Mouse (Mus musculus) E14TG2a.4 (cell line): Measurements from ENCODE around the gene Gm39566.

Experiments used
- H3K27me3 ChIP-seq: 2 replicates; pipeline ENCODE4 v1.6.1; 2014; ENCODE audit warnings: low read length, control low read depth; ENCODE audit not compliant: insufficient read depth
- H3K36me3 ChIP-seq: 2 replicates; pipeline ENCODE4 v1.6.1; 2014; ENCODE audit warnings: low read length, control low read depth; ENCODE audit not compliant: insufficient read depth
- H3K4me1 ChIP-seq: replicated peaks from 2 replicates; pipeline ENCODE4 v1.6.1; 2014; ENCODE audit warnings: low read depth, low read length, control low read depth
- H3K4me3 ChIP-seq: replicated peaks from 2 replicates; pipeline ENCODE4 v1.5.1; 2014; ENCODE audit warnings: mild to moderate bottlenecking, low read length
- H3K9me3 ChIP-seq: 2 replicates; pipeline ENCODE4 v1.6.1; 2014; ENCODE audit warnings: low read length, control low read depth
- CTCF ChIP-seq: conservative IDR thresholded peaks from 2 replicates; pipeline ENCODE4 v1.5.1; 2014; ENCODE audit warnings: low read length
- NANOG ChIP-seq: IDR thresholded peaks from 2 replicates; pipeline ENCODE4 v1.6.1; 2014; ENCODE audit warnings: borderline replicate concordance, low read length, mixed read lengths
- POU5F1 ChIP-seq: IDR thresholded peaks from 2 replicates; pipeline ENCODE4 v1.6.1; 2014; ENCODE audit warnings: low read length, borderline replicate concordance

The Gm39566 gene

GRCm38 (mm10) chr11:69795168-69795982, 19.7 kb downstream of the Gm39566 start, which contains the start of gene Chrnb1:
Chrnb1 (minus strand) TSS chr11:69795943.
- TF ChIP-seq NANOG (no peak), CTCF (no peak), POU5F1 (no peak)
- H3K9me3 ChIP-seq = no peaks in the 10 kb centered on the region
- peaks cover 43% of the 10 kb centered on the region for H3K4me1 ChIP-seq
- H3K4me3 ChIP-seq = peak within 1 kb of the TSS; percentile 87
- no peaks in the 10 kb centered on the region for H3K36me3 ChIP-seq
- H3K27me3 ChIP-seq = peaks cover 60% of the 10 kb centered on the region

DNA sequence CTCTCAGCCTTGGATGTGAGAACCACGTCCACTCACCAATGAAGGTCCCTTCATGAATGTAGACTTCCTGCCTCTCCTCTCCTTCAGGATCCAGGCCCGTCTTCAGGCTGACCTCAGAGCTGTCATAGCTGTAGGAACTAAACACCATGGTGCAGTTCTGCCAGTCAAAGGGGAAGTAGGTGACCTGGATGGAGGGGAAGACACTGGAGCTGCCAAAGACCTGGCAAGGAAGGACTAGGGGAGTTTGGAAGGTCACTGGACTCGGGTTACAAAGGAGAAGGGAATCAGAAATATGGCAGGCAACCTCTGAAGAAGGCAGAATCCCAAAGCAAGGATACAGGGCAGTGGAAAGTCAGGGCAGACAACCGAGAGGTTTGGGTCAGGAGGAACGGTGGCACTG, 21.7 kb downstream of the Gm39566 start:
- H3K36me3 ChIP-seq = no peaks in the 10 kb centered on the region
- H3K9me3 ChIP-seq = no peaks in the 10 kb centered on the region
- TF ChIP-seq NANOG (no peak), POU5F1 (no peak), CTCF (no peak)
- peak overlapping the region; percentile 13; the same call in 1 of the 2 replicates for H3K4me3 ChIP-seq
- peaks cover 47% of the 10 kb centered on the region for H3K27me3 ChIP-seq
- peaks cover 40% of the 10 kb centered on the region for H3K4me1 ChIP-seq

GRCm38 (mm10) chr11:69791420-69791819, 23.7 kb downstream of the Gm39566 start:
- Histone ChIP-seq H3K36me3 (no peaks in the 10 kb centered on the region), H3K27me3 (peaks cover 29% of the 10 kb centered on the region), H3K4me3 (no peak overlapping the region), H3K4me1 (peaks cover 57% of the 10 kb centered on the region), H3K9me3 (no peaks in the 10 kb centered on the region)
- TF ChIP-seq NANOG (no peak), POU5F1 (no peak), CTCF (no peak)

DNA sequence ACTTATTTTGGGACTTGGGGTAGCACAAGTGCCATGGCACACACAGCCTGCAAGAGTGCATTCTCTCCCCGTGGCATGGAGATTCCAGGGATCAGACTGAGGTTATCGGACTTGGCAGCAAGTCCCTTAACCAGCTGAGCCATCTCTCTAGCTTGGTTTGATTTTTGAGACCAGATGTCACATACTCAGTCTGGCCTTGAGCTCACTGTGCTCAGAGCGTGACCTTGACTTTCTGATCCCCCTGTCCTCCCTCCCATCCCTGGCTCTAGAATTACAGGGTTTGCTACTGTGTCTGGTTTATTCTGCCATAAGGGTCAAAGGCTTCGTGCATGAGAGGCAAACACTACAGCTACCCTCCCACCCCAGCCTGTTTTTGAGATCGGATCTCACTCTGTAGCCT, 25.7 kb downstream of the Gm39566 start:
- H3K9me3 ChIP-seq = no peaks in the 10 kb centered on the region

DNA sequence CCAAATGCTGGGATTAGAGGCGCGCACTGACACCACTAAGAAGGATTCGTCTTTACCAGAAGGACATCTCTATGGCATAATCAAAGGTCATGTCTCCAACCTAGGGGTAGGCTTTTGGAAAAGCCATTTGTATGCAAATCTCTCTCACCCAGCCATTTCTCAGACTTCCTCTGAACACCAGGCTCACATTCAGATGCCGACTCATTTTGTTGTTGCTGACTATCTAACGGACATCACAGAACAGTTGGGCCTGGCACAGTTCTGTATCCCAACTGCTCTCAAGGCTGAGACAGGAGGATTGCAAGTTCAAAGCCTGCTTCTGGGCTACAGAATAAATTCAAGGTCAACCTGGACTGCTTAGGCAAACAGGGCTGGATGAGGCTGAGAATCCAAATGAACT, 27.8 kb downstream of the Gm39566 start:
- no peak for TF ChIP-seq POU5F1
- no peak for TF ChIP-seq NANOG
- TF ChIP-seq CTCF = no peak
- Histone ChIP-seq H3K27me3 (peaks cover 8% of the 10 kb centered on the region), H3K36me3 (no peaks in the 10 kb centered on the region), H3K9me3 (no peaks in the 10 kb centered on the region), H3K4me3 (0 out of 2 replicates have a peak overlapping the region, but pooled peaks have one; percentile 10), H3K4me1 (peaks cover 71% of the 10 kb centered on the region)

More for the DNA sequence above, 25.7 kb downstream of the Gm39566 start:
- peaks cover 65% of the 10 kb centered on the region for H3K4me1 ChIP-seq
- no peak overlapping the region for H3K4me3 ChIP-seq
- H3K36me3 ChIP-seq = no peaks in the 10 kb centered on the region
- H3K27me3 ChIP-seq = peaks cover 24% of the 10 kb centered on the region
- TF ChIP-seq CTCF = no peak
- no peak for TF ChIP-seq POU5F1
- TF ChIP-seq NANOG = no peak

DNA sequence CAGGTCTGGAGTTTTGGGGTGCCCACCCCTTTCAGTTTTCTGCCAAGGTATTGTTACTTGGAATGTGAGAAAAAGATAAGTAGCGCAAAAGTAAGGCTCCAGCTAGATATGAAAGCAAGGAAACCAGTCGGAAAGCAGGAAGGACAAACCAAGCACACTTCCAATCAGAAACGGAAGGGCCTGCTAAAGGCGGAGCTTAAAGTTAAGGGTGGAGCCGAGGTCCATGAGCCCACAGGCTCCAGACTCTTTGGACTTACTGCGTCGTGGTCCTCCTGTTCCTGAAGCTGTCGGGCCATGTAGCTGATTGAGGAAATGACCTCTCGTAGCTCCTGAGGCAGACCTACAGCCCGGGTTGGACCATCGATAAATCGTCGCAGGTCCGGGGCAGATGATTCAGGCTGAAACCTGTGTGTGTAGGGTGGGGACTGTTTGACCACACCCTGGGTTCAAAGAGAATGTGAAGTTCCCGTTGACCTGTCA, 30.3 kb downstream of the Gm39566 start:
- Histone ChIP-seq H3K9me3 (no peaks in the 10 kb centered on the region), H3K4me1 (peaks cover 86% of the 10 kb centered on the region), H3K36me3 (no peaks in the 10 kb centered on the region), H3K4me3 (peak overlapping the region; percentile 67), H3K27me3 (peaks cover 10% of the 10 kb centered on the region)
- TF ChIP-seq NANOG = no peak
- no peak for TF ChIP-seq POU5F1
- TF ChIP-seq CTCF = no peak

- H3K4me3 ChIP-seq = no peak overlapping the region
- peaks cover 38% of the 10 kb centered on the region for H3K27me3 ChIP-seq
- TF ChIP-seq NANOG (peak; percentile 41; the same call in 1 of the 2 replicates), POU5F1 (no peak), CTCF (no peak)
- H3K4me1 ChIP-seq = peaks cover 91% of the 10 kb centered on the region
- no peaks in the 10 kb centered on the region for H3K9me3 ChIP-seq
- H3K36me3 ChIP-seq = no peaks in the 10 kb centered on the region
These were observed 33.3 kb downstream of the Gm39566 start for GRCm38 (mm10) chr11:69781828-69782227.

DNA sequence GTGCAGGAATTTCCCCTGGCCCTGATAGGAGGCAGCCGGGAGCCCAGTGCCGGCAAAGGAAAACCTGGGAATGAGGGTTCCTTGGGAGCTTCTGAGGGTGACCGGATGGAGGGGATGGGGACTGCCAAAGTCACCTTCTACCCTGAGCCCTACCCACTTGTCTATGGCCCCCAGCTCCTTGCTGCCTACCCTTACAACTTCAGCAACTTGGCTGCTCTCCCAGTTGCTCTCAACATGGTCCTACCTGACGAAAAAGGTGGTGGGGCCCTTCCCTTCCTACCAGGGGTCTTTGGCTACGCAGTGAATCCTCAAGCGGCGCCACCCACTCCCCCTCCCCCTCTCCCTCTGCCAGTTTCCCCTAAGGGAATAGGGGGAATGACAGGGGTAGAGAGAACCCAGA, 36.1 kb downstream of the Gm39566 start:
- H3K27me3 ChIP-seq = peaks cover 50% of the 10 kb centered on the region
- TF ChIP-seq POU5F1 = no peak
- TF ChIP-seq NANOG = no peak
- no peak for TF ChIP-seq CTCF
- no peaks in the 10 kb centered on the region for H3K9me3 ChIP-seq
- H3K4me1 ChIP-seq = peaks cover 88% of the 10 kb centered on the region
- no peaks in the 10 kb centered on the region for H3K36me3 ChIP-seq
- H3K4me3 ChIP-seq = no peak overlapping the region
